Mouse (Mus musculus): ENCODE results near the gene Rph3al. TPM values are rescaled to one million over a fixed set of nuclear protein-coding genes. Genes with fewer than 3 reads are reported as not detected.

Rph3al gene
- total and polyA plus RNA-seq, 3 experiments = not detected

DNA sequence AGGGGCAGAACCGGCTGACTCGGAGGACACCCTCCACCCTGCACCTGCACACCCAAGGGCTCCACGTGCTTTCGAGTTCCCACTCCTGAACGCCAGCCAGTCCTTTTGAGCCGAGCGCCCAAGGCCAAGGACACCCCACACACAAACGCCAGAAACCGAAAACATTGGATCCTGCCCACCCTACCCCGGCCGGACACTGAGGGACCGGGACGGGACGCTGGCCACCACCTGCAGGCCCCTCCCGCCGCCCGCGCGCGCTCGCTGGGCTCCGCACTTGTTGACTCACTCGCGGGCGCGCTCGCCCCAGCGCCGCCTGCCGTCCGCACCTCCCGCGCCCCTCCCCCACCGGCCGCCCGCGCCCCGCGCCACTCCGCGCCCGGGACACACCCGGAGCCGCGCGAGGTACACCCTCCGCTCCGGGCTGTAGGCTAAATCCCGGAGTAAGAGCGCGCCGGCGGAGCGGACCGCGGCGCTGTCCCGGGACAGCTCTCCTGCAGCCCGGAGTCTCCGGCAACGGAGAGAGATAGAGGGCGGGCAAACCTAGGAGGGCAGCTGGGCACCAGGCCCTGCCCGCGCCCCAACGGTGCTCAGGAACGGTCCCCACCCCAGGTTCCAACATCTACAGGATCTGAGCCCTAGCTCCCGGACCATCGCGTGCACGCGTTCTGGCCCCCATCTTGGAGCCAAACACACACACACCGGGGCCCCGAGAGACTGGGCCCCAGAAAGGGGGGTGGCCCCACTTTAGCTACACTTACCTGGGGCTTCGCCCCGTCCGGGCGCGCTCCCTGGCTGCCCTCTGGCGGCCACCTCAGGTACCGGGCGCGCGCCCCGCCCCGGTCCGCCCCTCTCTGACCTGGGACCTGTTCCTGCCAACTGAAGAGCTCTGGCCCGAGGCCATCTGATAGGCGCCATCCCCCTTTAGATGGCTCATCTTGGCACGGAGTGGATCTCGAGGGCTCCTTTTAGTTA lies 28.5 kb upstream of the Rph3al start:
- DNase-seq (ENCODE audit: low spot score) (peak; percentile 22), ATAC-seq (ENCODE audit: extremely low read depth, insufficient number of reproducible peaks, low FRiP score, poor library complexity, severe bottlenecking) (no peak)
- H3K4me1 ChIP-seq (ENCODE audit: insufficient read depth, low read depth, low read length) = no peaks in the 10 kb centered on the region
- no peak overlapping the region for H3K4me3 ChIP-seq (ENCODE audit: low read depth, low read length)
- TF ChIP-seq CTCF (IDR thresholded peaks at IDR 0.05; ENCODE audit: low read depth, low read length) = no peak
- no peak for TF ChIP-seq GATA2 (IDR thresholded peaks at IDR 0.05; ENCODE audit: borderline replicate concordance, low read depth, low read length)
- TF ChIP-seq POLR2AphosphoS5 (IDR thresholded peaks at IDR 0.05; ENCODE audit: insufficient replicate concordance, low read depth, low read length) = no peak
- no peak for TF ChIP-seq TAL1 (conservative IDR thresholded peaks at IDR 0.05; ENCODE audit: low read depth, low read length)
- TF ChIP-seq GATA1 (IDR thresholded peaks at IDR 0.05; ENCODE audit: borderline replicate concordance, low read length) = no peak
- no peaks in the 10 kb centered on the region for H3K9me3 ChIP-seq (replicated peaks)
- no peaks in the 10 kb centered on the region for H3K36me3 ChIP-seq (replicated peaks)
- peaks cover 26% of the 10 kb centered on the region for H3K27me3 ChIP-seq (ENCODE audit: insufficient read depth, low read length)

DNA sequence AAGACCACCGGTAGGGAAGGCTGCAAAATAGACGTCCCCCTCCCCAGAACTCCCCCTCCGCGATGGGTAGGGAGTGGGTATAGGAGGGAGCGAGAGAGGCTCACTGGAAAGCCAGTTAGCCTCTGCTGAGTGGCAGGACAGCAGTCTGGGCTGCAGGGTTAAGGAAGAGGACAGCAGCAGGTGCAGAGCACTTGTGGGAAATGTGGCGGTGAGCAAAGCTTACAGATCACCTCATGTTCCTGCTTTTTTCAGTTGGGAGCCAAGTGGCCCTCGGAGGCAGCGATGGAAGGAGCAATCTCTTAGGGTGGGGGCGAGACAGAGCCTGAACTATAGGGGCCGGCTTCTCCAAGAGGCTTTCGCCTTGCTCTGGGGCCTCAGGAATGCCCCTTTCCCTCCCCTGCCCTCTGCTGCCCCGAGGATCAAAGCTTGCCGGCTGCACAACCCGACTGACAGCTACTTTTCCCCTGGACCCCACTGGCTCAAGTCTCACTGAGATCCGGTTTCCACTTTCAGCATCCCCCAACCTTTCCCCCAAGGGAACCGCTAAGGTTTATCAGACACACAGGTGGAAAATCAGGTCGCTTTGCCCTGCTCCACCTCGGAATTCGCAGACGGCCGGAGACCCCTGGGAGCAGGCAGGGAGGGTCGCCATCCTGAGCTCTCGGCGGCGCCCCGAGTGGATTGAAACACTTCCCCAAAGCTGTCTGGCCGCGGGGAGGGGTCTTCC lies 27.6 kb upstream of the Rph3al start:
- H3K27me3 ChIP-seq (ENCODE audit: insufficient read depth, low read length) = peaks cover 26% of the 10 kb centered on the region
- ATAC-seq (ENCODE audit: extremely low read depth, insufficient number of reproducible peaks, low FRiP score, poor library complexity, severe bottlenecking) (no peak), DNase-seq (ENCODE audit: low spot score) (no peak)
- no peaks in the 10 kb centered on the region for H3K9me3 ChIP-seq (replicated peaks)
- TF ChIP-seq POLR2AphosphoS5 (IDR thresholded peaks at IDR 0.05; ENCODE audit: insufficient replicate concordance, low read depth, low read length) = no peak
- no peak for TF ChIP-seq TAL1 (conservative IDR thresholded peaks at IDR 0.05; ENCODE audit: low read depth, low read length)
- TF ChIP-seq GATA1 (IDR thresholded peaks at IDR 0.05; ENCODE audit: borderline replicate concordance, low read length) = no peak
- TF ChIP-seq GATA2 (IDR thresholded peaks at IDR 0.05; ENCODE audit: borderline replicate concordance, low read depth, low read length) = no peak
- no peak for TF ChIP-seq CTCF (IDR thresholded peaks at IDR 0.05; ENCODE audit: low read depth, low read length)
- H3K36me3 ChIP-seq (replicated peaks) = no peaks in the 10 kb centered on the region
- no peak overlapping the region for H3K4me3 ChIP-seq (ENCODE audit: low read depth, low read length)
- H3K4me1 ChIP-seq (ENCODE audit: insufficient read depth, low read depth, low read length) = no peaks in the 10 kb centered on the region

DNA sequence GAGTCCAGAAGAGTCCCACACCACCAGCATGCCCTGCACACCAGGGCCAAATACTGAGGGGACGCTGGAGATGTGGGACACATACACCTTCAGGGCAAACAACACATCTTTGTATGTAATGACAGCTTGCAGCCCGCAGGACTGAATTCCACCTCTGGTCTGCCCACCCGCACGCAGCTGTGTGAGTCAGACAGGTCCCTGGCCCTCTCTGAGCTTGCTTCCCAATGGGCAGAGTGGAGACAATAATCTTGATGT lies 26.2 kb upstream of the Rph3al start:
- no peak for TF ChIP-seq TAL1 (conservative IDR thresholded peaks at IDR 0.05; ENCODE audit: low read depth, low read length)
- no peak for TF ChIP-seq POLR2AphosphoS5 (IDR thresholded peaks at IDR 0.05; ENCODE audit: insufficient replicate concordance, low read depth, low read length)
- no peak for TF ChIP-seq GATA1 (IDR thresholded peaks at IDR 0.05; ENCODE audit: borderline replicate concordance, low read length)
- H3K27me3 ChIP-seq (ENCODE audit: insufficient read depth, low read length) = peaks cover 30% of the 10 kb centered on the region
- no peak for ATAC-seq (ENCODE audit: extremely low read depth, insufficient number of reproducible peaks, low FRiP score, poor library complexity, severe bottlenecking)

DNA sequence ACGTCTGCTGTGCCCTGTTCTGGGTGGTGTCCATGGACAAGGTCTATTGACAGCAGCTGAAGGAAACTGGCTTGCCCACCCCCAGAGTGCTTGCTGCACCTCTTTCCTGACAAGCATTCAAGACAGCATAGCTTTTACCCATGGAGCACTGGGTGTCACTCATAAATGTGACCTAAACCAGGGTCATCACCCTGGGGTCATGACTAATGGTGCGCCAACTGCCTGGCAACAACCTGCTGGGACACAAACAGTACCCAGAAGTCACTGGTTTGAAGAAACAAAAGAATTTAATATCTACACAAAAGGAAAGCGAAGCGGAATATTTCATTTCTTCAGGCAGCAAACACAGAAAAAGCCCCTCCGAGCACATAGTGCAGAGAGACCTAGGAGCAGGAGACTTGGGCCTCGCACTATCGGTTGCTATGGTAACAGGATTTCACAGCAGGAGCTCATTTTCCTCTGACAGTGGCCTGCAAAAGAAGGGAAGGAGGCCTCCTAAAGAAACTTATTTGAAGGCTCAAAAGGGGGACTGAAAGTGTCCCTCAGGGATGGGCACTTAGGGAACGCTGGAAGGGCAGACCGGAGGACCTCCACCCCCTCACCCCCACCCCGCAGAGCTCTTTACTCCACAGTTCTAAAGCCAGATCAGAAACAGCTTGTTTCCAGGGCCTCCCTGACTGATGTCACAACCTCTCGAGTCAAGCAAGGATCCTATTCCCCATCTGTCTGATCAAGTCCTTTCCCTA lies 25.7 kb upstream of the Rph3al start:
- DNase-seq (ENCODE audit: low spot score) (no peak), ATAC-seq (ENCODE audit: extremely low read depth, insufficient number of reproducible peaks, low FRiP score, poor library complexity, severe bottlenecking) (no peak)
- Histone ChIP-seq H3K9me3 (replicated peaks) (no peaks in the 10 kb centered on the region), H3K4me1 (ENCODE audit: insufficient read depth, low read depth, low read length) (no peaks in the 10 kb centered on the region), H3K27me3 (ENCODE audit: insufficient read depth, low read length) (peaks cover 26% of the 10 kb centered on the region), H3K4me3 (ENCODE audit: low read depth, low read length) (no peak overlapping the region), H3K36me3 (replicated peaks) (no peaks in the 10 kb centered on the region)
- TF ChIP-seq POLR2AphosphoS5 (IDR thresholded peaks at IDR 0.05; ENCODE audit: insufficient replicate concordance, low read depth, low read length) (no peak), GATA1 (IDR thresholded peaks at IDR 0.05; ENCODE audit: borderline replicate concordance, low read length) (no peak), GATA2 (IDR thresholded peaks at IDR 0.05; ENCODE audit: borderline replicate concordance, low read depth, low read length) (no peak), CTCF (IDR thresholded peaks at IDR 0.05; ENCODE audit: low read depth, low read length) (no peak), TAL1 (conservative IDR thresholded peaks at IDR 0.05; ENCODE audit: low read depth, low read length) (no peak)

More for the DNA sequence above, 26.2 kb upstream of the Rph3al start:
- no peak for DNase-seq (ENCODE audit: low spot score)
- H3K4me3 ChIP-seq (ENCODE audit: low read depth, low read length) = no peak overlapping the region
- no peaks in the 10 kb centered on the region for H3K36me3 ChIP-seq (replicated peaks)
- H3K9me3 ChIP-seq (replicated peaks) = no peaks in the 10 kb centered on the region
- no peaks in the 10 kb centered on the region for H3K4me1 ChIP-seq (ENCODE audit: insufficient read depth, low read depth, low read length)

DNA sequence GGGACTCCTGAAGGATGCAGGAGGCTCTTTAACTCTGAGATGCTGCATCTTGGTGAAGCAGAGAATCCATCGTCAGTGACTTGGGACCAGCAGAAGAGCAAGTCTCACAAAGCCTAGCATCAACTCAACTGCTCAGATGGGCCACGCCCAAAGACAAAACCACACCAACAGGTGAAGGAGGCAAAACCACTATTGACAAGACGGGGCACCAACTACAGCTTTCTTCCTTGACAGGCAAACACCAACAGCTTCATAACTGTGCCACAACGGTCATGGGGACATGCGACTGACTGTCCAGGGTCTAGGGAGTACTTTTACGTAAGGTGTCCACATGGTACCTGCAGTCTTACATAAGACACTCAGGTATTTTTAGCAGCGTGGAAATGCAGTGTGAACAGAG lies 23.6 kb upstream of the Rph3al start:
- H3K4me3 ChIP-seq (ENCODE audit: low read depth, low read length) = no peak overlapping the region
- DNase-seq (ENCODE audit: low spot score) = no peak
- no peak for ATAC-seq (ENCODE audit: extremely low read depth, insufficient number of reproducible peaks, low FRiP score, poor library complexity, severe bottlenecking)
- TF ChIP-seq POLR2AphosphoS5 (IDR thresholded peaks at IDR 0.05; ENCODE audit: insufficient replicate concordance, low read depth, low read length) = no peak
- no peak for TF ChIP-seq GATA2 (IDR thresholded peaks at IDR 0.05; ENCODE audit: borderline replicate concordance, low read depth, low read length)
- no peak for TF ChIP-seq CTCF (IDR thresholded peaks at IDR 0.05; ENCODE audit: low read depth, low read length)
- TF ChIP-seq TAL1 (conservative IDR thresholded peaks at IDR 0.05; ENCODE audit: low read depth, low read length) = no peak
- no peak for TF ChIP-seq GATA1 (IDR thresholded peaks at IDR 0.05; ENCODE audit: borderline replicate concordance, low read length)
- no peaks in the 10 kb centered on the region for H3K36me3 ChIP-seq (replicated peaks)
- H3K27me3 ChIP-seq (ENCODE audit: insufficient read depth, low read length) = peaks cover 37% of the 10 kb centered on the region
- no peaks in the 10 kb centered on the region for H3K9me3 ChIP-seq (replicated peaks)
- no peaks in the 10 kb centered on the region for H3K4me1 ChIP-seq (ENCODE audit: insufficient read depth, low read depth, low read length)
